Mouse (Mus musculus) liver, adult 2 months (tissue): ENCODE results near the gene Unc13d. TPM values are rescaled to one million over a fixed set of nuclear protein-coding genes. Genes with fewer than 3 reads are reported as not detected.
"Not testable (repeated sequence)": the region's sequence is repeated elsewhere in the genome, so short reads cannot be mapped to it uniquely, and the experiment has no call there.

ENCODE experiments used
- DNase-seq: peaks from one replicate; pipeline ENCODE4 v3.0.0-alpha.2; 2011; ENCODE audit warnings: low read depth, low spot score; ENCODE audit errors: extremely low read depth
- H3K27ac ChIP-seq: fragments of 200-500 bp; replicated peaks from 2 replicates; pipeline ENCODE4 v1.5.1; 2012; ENCODE audit warnings: low read depth, mild to moderate bottlenecking, control low read depth, inconsistent platforms, low read length; ENCODE audit not compliant: insufficient read depth
- H3K27me3 ChIP-seq: fragments of 200-500 bp; 2 replicates; pipeline ENCODE4 v1.6.1; 2012; ENCODE audit warnings: mild to moderate bottlenecking, moderate library complexity, low read length, inconsistent platforms; ENCODE audit not compliant: control insufficient read depth, insufficient read depth
- H3K36me3 ChIP-seq: fragments of 200-500 bp; 2 replicates; pipeline ENCODE4 v1.6.1; 2012; ENCODE audit warnings: low read length, inconsistent platforms; ENCODE audit not compliant: control insufficient read depth, insufficient read depth
- H3K4me1 ChIP-seq: fragments of 200-500 bp; 2 replicates; pipeline ENCODE4 v1.6.1; 2011; ENCODE audit warnings: low read length; ENCODE audit not compliant: control insufficient read depth, insufficient read depth
- H3K4me3 ChIP-seq: fragments of 200-500 bp; 2 replicates; pipeline ENCODE4 v1.5.1; 2011; ENCODE audit warnings: low read depth, mild to moderate bottlenecking, control low read depth, low read length, moderate library complexity; ENCODE audit not compliant: insufficient read depth
- H3K79me2 ChIP-seq: fragments of 200-500 bp; 2 replicates; pipeline ENCODE4 v1.6.1; 2012; ENCODE audit warnings: inconsistent platforms, mild to moderate bottlenecking, low read length, moderate library complexity; ENCODE audit not compliant: control insufficient read depth, insufficient read depth
- H3K9ac ChIP-seq: fragments of 200-500 bp; 2 replicates; pipeline ENCODE4 v1.6.1; 2012; ENCODE audit warnings: low read depth, mild to moderate bottlenecking, control low read depth, inconsistent platforms, low read length
- CTCF ChIP-seq: fragments of 200-500 bp; IDR thresholded peaks from 2 replicates; pipeline ENCODE4 v1.5.1; 2011; ENCODE audit warnings: low read depth, low read length, control low read depth
- POLR2A ChIP-seq: fragments of 200-500 bp; IDR thresholded peaks from 2 replicates; pipeline ENCODE4 v1.6.1; 2011; ENCODE audit warnings: low read length, control low read depth; ENCODE audit not compliant: insufficient read depth; ENCODE audit errors: extremely low read depth
- WGBS: fragments of 180-500 bp; shearing (Covaris S2); methylation state at CpG from one replicate; pipeline ENCODE4 v1.1.7; 2018; 5-methylcytosine and 5-hydroxymethylcytosine counted together
- polyA plus RNA-seq: library from polyadenylated mRNA; depleted of rRNA; stranded (reverse); fragments of >200 nt; gene quantifications from 2 replicates; pipeline ENCODE4 v1.2.3, GENCODE M21; 2012
- total RNA-seq: library from RNA; depleted of rRNA; stranded (reverse); fragments of >200 nt; gene quantifications from 2 replicates; pipeline ENCODE4 v1.2.3, GENCODE M21; 2014

Gene Unc13d
- total and polyA plus RNA-seq, 2 experiments: 0.37 to 1.4 TPM

- TF ChIP-seq CTCF: no peak
- TF ChIP-seq POLR2A: no peak
- H3K79me2 ChIP-seq: no peaks in the 10 kb centered on the region; the same call in 1 of the 2 replicates
- DNase-seq: no peak
- H3K9ac ChIP-seq: peak overlapping the region; percentile 65
- H3K36me3 ChIP-seq: no peaks in the 10 kb centered on the region
- H3K27ac ChIP-seq: peak overlapping the region; percentile 85
- peak overlapping the region; percentile 54 for H3K4me3 ChIP-seq
- peaks cover 41% of the 10 kb centered on the region for H3K4me1 ChIP-seq
- H3K27me3 ChIP-seq: no peaks in the 10 kb centered on the region
- 33% methylated on average over 6 of the region's 6 CpGs for WGBS
These were observed 21.7 kb upstream of the Unc13d start for GRCm38 (mm10) chr11:116099462-116099861.

DNA sequence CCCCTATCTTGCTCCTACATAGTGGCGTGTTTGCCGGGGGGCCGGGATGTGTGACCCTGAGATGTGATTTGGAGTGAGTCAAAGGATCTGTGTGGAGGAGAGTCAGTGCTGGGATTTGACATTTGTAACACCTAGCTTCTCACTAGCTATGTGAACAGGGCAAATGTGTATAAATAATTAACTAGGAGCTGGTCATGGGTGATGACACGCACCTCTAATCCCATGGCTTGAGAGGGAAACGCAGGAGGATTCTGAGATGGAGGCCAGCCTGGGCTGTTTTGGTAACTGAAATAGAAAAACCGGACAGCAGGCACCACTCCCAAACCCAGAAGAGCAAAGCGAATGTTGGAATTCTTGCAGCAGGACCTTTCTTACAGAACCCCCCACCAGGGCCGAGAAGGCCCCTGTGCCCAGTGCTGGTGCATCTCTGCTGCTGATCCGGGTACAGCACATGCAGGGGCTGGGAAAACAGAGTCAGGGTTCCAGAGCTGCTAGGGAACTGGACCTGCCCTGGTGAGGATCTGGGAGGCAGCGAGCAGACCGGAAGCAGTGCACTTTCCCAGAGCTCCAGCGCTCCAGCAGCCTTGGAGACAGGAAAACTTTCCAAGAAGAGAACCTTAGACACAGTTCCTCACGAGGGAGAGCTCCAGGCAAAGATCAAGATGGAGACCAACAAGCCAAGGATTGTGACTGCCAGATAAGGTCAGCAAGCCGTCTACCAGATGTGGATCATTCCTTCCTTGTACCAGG, 21.1 kb upstream of the Unc13d start:
- H3K9ac ChIP-seq: peak overlapping the region; percentile 65
- no peaks in the 10 kb centered on the region for H3K27me3 ChIP-seq
- H3K27ac ChIP-seq: peak overlapping the region; percentile 85
- TF ChIP-seq CTCF (no peak), POLR2A (no peak)
- no peaks in the 10 kb centered on the region; the same call in 1 of the 2 replicates for H3K79me2 ChIP-seq
- peak; percentile 89 for DNase-seq
- peaks cover 38% of the 10 kb centered on the region for H3K4me1 ChIP-seq
- peak overlapping the region; percentile 54 for H3K4me3 ChIP-seq
- no peaks in the 10 kb centered on the region for H3K36me3 ChIP-seq
- WGBS: 12% methylated on average over 14 of the region's 14 CpGs

GRCm38 (mm10) chr11:116096213-116097108, 18.7 kb upstream of the Unc13d start:
- no peaks in the 10 kb centered on the region for H3K27me3 ChIP-seq
- peak overlapping the region; percentile 42; the same call in 1 of the 2 replicates for H3K27ac ChIP-seq
- no peak for DNase-seq
- no peaks in the 10 kb centered on the region; the same call in 1 of the 2 replicates for H3K79me2 ChIP-seq
- WGBS: 55% methylated on average over 5 of the region's 5 CpGs
- H3K36me3 ChIP-seq: no peaks in the 10 kb centered on the region
- TF ChIP-seq POLR2A (no peak), CTCF (peak; percentile 59; the same call in 1 of the 2 replicates)
- H3K9ac ChIP-seq: no peak overlapping the region
- peaks cover 29% of the 10 kb centered on the region for H3K4me1 ChIP-seq
- H3K4me3 ChIP-seq: no peak overlapping the region

DNA sequence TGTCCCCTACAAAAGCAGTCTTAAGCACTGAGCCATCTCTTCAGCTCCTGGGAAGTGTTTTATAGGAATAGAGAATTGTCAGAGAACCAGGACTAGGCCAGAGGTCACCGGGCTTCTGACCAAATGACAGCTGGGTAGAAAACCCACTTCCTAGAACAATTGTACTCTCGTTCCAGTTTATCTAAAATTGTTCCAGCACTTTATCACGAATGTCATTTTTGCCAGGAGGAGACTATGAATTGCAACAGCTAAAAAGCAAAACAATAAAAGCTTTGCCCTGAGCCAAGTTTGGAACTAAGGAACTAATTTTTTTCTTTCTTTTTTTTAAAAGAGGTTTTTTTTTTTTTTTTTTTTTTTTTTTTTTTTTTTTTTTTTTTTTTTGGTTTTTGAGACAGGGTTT, 17.8 kb upstream of the Unc13d start:
- TF ChIP-seq CTCF (no peak), POLR2A (no peak)
- Histone ChIP-seq H3K9ac (no peak overlapping the region), H3K36me3 (no peaks in the 10 kb centered on the region), H3K79me2 (no peaks in the 10 kb centered on the region), H3K4me3 (no peak overlapping the region), H3K27ac (peak overlapping the region; percentile 89), H3K27me3 (no peaks in the 10 kb centered on the region), H3K4me1 (peaks cover 21% of the 10 kb centered on the region)
- WGBS: 1% methylated on average over 3 of the region's 3 CpGs
- peak; percentile 90 for DNase-seq

DNA sequence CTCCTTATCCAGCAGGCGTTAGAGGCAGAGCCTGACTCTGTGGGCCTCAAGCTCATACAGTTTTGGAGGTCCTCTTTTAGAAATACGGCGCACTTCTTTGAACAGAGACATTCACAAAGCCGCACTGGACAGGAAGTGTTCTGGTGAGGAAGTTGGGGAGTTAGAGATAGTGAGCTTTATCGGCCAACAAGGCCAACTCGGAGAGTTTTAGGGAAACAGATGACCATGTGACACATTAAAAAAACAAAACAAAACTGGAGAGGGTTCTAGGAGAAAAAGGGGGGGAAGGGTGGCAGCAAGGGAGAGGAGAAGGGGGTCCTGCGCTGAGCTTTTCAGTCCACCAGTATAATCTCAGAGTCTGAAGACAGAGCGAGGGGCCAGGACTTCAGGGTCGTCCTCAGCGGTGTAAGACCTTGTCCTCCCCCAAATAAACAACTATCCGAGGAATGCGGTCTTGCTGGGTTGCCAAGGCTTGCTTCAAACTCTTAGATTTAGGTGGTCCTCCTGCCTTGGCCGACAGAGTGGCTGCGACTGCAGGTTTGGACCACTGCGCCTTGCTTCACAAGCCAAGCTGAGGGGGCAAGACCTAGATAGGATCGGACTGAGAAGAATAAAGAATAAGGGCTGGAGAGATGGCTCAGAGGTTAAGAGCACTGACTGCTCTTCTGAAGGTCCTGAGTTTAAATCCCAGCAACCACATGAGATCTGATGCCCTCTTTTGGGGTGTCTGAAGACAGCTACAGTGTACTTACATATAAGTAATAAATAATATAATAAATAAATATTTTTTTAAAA, 16.2 kb upstream of the Unc13d start:
- 58% methylated on average over 16 of the region's 16 CpGs for WGBS
- peak overlapping the region; percentile 55 for H3K27ac ChIP-seq
- TF ChIP-seq CTCF: no peak
- TF ChIP-seq POLR2A: no peak
- no peaks in the 10 kb centered on the region for H3K27me3 ChIP-seq
- H3K9ac ChIP-seq: no peak overlapping the region
- DNase-seq: peak; percentile 49
- H3K36me3 ChIP-seq: no peaks in the 10 kb centered on the region
- peaks cover 22% of the 10 kb centered on the region for H3K4me1 ChIP-seq
- no peaks in the 10 kb centered on the region for H3K79me2 ChIP-seq
- H3K4me3 ChIP-seq: no peak overlapping the region

DNA sequence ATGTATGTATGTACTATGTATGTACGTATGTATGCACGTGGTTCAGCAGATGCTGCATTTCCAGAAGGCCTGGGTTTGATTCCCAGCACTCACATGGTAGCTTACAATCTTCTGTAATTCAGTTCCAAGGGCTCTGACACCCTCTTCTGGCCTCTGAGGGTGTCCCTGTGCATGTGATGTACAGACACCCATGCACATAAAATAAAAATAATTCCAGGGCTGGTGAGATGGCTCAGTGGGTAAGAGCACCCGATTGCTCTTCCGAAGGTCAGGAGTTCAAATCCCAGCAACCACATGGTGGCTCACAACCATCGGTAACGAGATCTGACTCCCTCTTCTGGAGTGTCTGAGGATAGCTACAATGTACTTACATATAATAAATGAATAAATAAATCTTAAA, 15.2 kb upstream of the Unc13d start:
- H3K27ac ChIP-seq, DNase-seq, H3K79me2 ChIP-seq, H3K9ac ChIP-seq, H3K4me3 ChIP-seq, H3K36me3 ChIP-seq, H3K27me3 ChIP-seq: not testable (repeated sequence)
- WGBS: 89% methylated on average over 6 of the region's 6 CpGs
- peaks cover 22% of the 10 kb centered on the region for H3K4me1 ChIP-seq
